Comparison of ENCODE assay signal across 8 mouse cellular contexts in genomic region chr19:55643288-55643901, GRCm38 (mm10).
A peak's percentile ranks its signal among the peaks of the same experiment; 100 is the strongest.
DNase-seq lines count a peak whose midpoint lies in the region; ATAC-seq and TF ChIP-seq lines count a peak whose summit lies in the region.

No protein-coding gene starts in this region.

- H3K9me3 ChIP-seq in intestine, embryonic 16.5 days (ENCODE audit: control insufficient read depth, low read length) = no peaks in the 10 kb centered on the region
- H3K9me3 ChIP-seq in limb, embryonic 13.5 days = no peaks in the 10 kb centered on the region
- H3K9me3 ChIP-seq in midbrain, embryonic 13.5 days = no peaks in the 10 kb centered on the region
- no peaks in the 10 kb centered on the region for H3K9me3 ChIP-seq in stomach, embryonic 15.5 days

- H3K9ac ChIP-seq in intestine, embryonic 16.5 days (ENCODE audit: low read depth, low read length) = peak overlapping the region; percentile 63
- H3K9ac ChIP-seq in limb, embryonic 13.5 days = peak overlapping the region; percentile 40
- no peak overlapping the region for H3K9ac ChIP-seq in midbrain, embryonic 13.5 days (replicated peaks)
- H3K9ac ChIP-seq in stomach, embryonic 15.5 days = no peak overlapping the region

- 17% methylated on average over 14 of the region's 14 CpGs for WGBS in intestine, embryonic 16.5 days
- WGBS in limb, embryonic 13.5 days = 19% methylated on average over 14 of the region's 14 CpGs
- 14% methylated on average over 14 of the region's 14 CpGs for WGBS in midbrain, embryonic 13.5 days
- WGBS in stomach, embryonic 15.5 days = 18% methylated on average over 14 of the region's 14 CpGs

- H3K36me3 ChIP-seq in intestine, embryonic 16.5 days (ENCODE audit: control insufficient read depth, insufficient read depth, low read length) = no peaks in the 10 kb centered on the region
- H3K36me3 ChIP-seq in limb, embryonic 13.5 days = no peaks in the 10 kb centered on the region
- H3K36me3 ChIP-seq in midbrain, embryonic 13.5 days = no peaks in the 10 kb centered on the region
- no peaks in the 10 kb centered on the region for H3K36me3 ChIP-seq in stomach, embryonic 15.5 days

- H3K4me2 ChIP-seq in intestine, embryonic 16.5 days (ENCODE audit: low read depth, low read length) = peak overlapping the region; percentile 69
- H3K4me2 ChIP-seq in limb, embryonic 13.5 days (replicated peaks) = peak overlapping the region; percentile 60
- peak overlapping the region; percentile 27 for H3K4me2 ChIP-seq in midbrain, embryonic 13.5 days (replicated peaks)
- H3K4me2 ChIP-seq in stomach, embryonic 15.5 days = peak overlapping the region; percentile 64

- no peak for TF ChIP-seq CTCF in cortical plate, adult 2 months (IDR thresholded peaks at IDR 0.05; ENCODE audit: extremely low read depth, insufficient read depth, low read length)

- H3K4me3 ChIP-seq in cortical plate, adult 2 months (ENCODE audit: insufficient read depth, low read length) = peak overlapping the region; percentile 49
- peak overlapping the region; percentile 50 for H3K4me3 ChIP-seq in intestine, embryonic 16.5 days (ENCODE audit: low read length)
- peak overlapping the region; percentile 36 for H3K4me3 ChIP-seq in limb, embryonic 13.5 days
- no peak overlapping the region for H3K4me3 ChIP-seq in midbrain, embryonic 13.5 days (replicated peaks)
- peak overlapping the region; percentile 42 for H3K4me3 ChIP-seq in stomach, embryonic 15.5 days (replicated peaks)

- H3K4me1 ChIP-seq in cortical plate, adult 2 months (ENCODE audit: control insufficient read depth, insufficient read depth, low read length) = no peaks in the 10 kb centered on the region
- H3K4me1 ChIP-seq in intestine, embryonic 16.5 days (ENCODE audit: control insufficient read depth, insufficient read depth, low read length) = peaks cover 14% of the 10 kb centered on the region
- H3K4me1 ChIP-seq in limb, embryonic 13.5 days = peaks cover 36% of the 10 kb centered on the region
- H3K4me1 ChIP-seq in midbrain, embryonic 13.5 days (replicated peaks) = peaks cover 17% of the 10 kb centered on the region
- H3K4me1 ChIP-seq in stomach, embryonic 15.5 days = no peaks in the 10 kb centered on the region

- ATAC-seq in intestine, embryonic 16.5 days = peak; percentile 74
- ATAC-seq in limb, embryonic 13.5 days (ENCODE audit: low FRiP score, low read depth) = peak; percentile 42; the same call in 1 of the 2 replicates
- ATAC-seq in midbrain, embryonic 13.5 days = no peak
- peak; percentile 51; the same call in 1 of the 2 replicates for ATAC-seq in stomach, embryonic 15.5 days (ENCODE audit: insufficient read depth, low FRiP score, low read depth)

- H3K27ac ChIP-seq in cortical plate, adult 2 months (ENCODE audit: insufficient read depth, low read length) = no peak overlapping the region
- peak overlapping the region; percentile 37; the same call in 1 of the 2 replicates for H3K27ac ChIP-seq in intestine, embryonic 16.5 days (ENCODE audit: low read length)
- no peak overlapping the region for H3K27ac ChIP-seq in limb, embryonic 13.5 days
- no peak overlapping the region for H3K27ac ChIP-seq in midbrain, embryonic 13.5 days
- peak overlapping the region; percentile 62; the same call in 1 of the 2 replicates for H3K27ac ChIP-seq in stomach, embryonic 15.5 days

- H3K27me3 ChIP-seq in intestine, embryonic 16.5 days (replicated peaks; ENCODE audit: control insufficient read depth, insufficient read depth, low read length) = no peaks in the 10 kb centered on the region
- peaks cover 34% of the 10 kb centered on the region; the same call in 1 of the 2 replicates for H3K27me3 ChIP-seq in limb, embryonic 13.5 days
- H3K27me3 ChIP-seq in midbrain, embryonic 13.5 days = peaks cover 51% of the 10 kb centered on the region
- H3K27me3 ChIP-seq in stomach, embryonic 15.5 days (replicated peaks) = no peaks in the 10 kb centered on the region

- no peak for TF ChIP-seq POLR2A in cortical plate, adult 2 months (IDR thresholded peaks at IDR 0.05; ENCODE audit: extremely low read depth, insufficient read depth, low read length)

- peak; percentile 24 for DNase-seq in urinary bladder, postnatal 25 days (ENCODE audit: low spot score)
- no peak for DNase-seq in urinary bladder, postnatal 4 days (ENCODE audit: low spot score in 2 of 2)
- DNase-seq in heart, adult 11 months = peak; percentile 98

Comparison
In these comparisons a context has a peak if more than half of its experiments do, and no peak if none do; other contexts are left out.
1. DNase-seq: peak in urinary bladder, postnatal 25 days (single experiment) and heart, adult 11 months (single experiment); none in urinary bladder, postnatal 4 days (0 of 2).
2. H3K27ac ChIP-seq: peak in intestine, embryonic 16.5 days (single experiment) and stomach, embryonic 15.5 days (single experiment); none in cortical plate, adult 2 months (single experiment), limb, embryonic 13.5 days (single experiment) and midbrain, embryonic 13.5 days (single experiment).
3. H3K9ac ChIP-seq: peak in intestine, embryonic 16.5 days (single experiment) and limb, embryonic 13.5 days (single experiment); none in midbrain, embryonic 13.5 days (single experiment) and stomach, embryonic 15.5 days (single experiment).
4. Peak in every context shown above with its lines, with median percentiles within 50 percentile points of each other: H3K4me2 ChIP-seq.